8 mouse cellular contexts compared by ENCODE assay signal in the genomic region with DNA sequence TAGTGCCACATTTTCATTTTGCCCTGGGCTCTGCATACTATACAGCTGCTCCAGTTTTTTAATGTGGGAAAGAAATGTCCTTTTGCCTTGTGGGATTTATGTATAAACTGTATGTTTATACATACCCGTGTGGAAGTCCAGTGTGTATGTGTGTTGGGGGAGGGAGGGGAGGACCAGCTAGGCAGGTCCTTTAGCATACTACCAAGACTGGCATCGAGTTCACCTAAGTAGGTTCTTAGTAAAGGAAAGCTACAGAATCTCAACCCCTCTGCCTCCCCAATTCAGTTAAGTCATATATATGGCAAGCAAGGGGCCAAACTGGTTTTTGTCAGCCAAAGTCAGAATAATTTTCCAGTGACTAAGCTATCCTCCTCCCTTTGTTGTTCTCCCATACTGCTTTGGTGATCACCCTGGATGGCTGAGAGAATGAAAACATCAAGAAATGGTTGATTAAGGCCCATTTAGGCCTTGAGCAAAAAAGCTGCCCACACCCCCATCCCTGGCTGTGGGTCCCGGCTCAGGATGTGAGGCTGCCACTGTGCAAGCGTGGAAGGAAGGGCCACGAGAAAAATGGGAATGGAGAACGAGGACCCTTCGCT. TPM values are rescaled to one million over a fixed set of nuclear protein-coding genes. Genes with fewer than 3 reads are reported as not detected.
DNase-seq lines count a peak whose midpoint lies in the region; ATAC-seq lines count a peak whose summit lies in the region.

No protein-coding gene starts in this region.

- ATAC-seq in heart, embryonic 16.5 days (replicated peaks; ENCODE audit: extremely low read depth, insufficient read depth, low FRiP score): peak; percentile 4; the same call in 1 of the 2 replicates
- ATAC-seq in hematopoietic stem cell, adult 5-6 weeks (replicated peaks in 1 of 2; ENCODE audit: insufficient read depth in 1 of 2, low FRiP score in 2 of 2, low TSS enrichment in 1 of 2, low read depth in 1 of 2, poor library complexity in 2 of 2, severe bottlenecking in 2 of 2): peak; percentile 3 to 4; a peak in 1 of 4 replicates
- peak; percentile 49 for ATAC-seq in midbrain, embryonic 11.5 days (ENCODE audit: low FRiP score)

- no peaks in the 10 kb centered on the region for H3K27me3 ChIP-seq in heart, embryonic 16.5 days (ENCODE audit: control insufficient read depth, insufficient read depth, low read length)
- no peaks in the 10 kb centered on the region for H3K27me3 ChIP-seq in midbrain, embryonic 11.5 days (ENCODE audit: control insufficient read depth, insufficient read depth, low read length)

- H3K4me1 ChIP-seq in heart, embryonic 16.5 days (ENCODE audit: control insufficient read depth, insufficient read depth, low read length): peaks cover 5% of the 10 kb centered on the region
- H3K4me1 ChIP-seq in midbrain, embryonic 11.5 days (ENCODE audit: control insufficient read depth, insufficient read depth, low read length): peaks cover 4% of the 10 kb centered on the region; the same call in 1 of the 2 replicates

- H3K27ac ChIP-seq in heart, embryonic 16.5 days (ENCODE audit: low read length): peak overlapping the region; percentile 88
- 0 out of 2 replicates have a peak overlapping the region, but pooled peaks have one; percentile 35 for H3K27ac ChIP-seq in midbrain, embryonic 11.5 days (ENCODE audit: low read depth, low read length)

- no peak for DNase-seq in heart, postnatal 25 days (ENCODE audit: low spot score)
- DNase-seq in MEL-GATA-1-ER (ENCODE audit: extremely low read depth, low read depth): peak; percentile 16
- DNase-seq in midbrain, embryonic 11.5 days (ENCODE audit: low spot score, missing footprints): no peak
- DNase-seq in urinary bladder, postnatal 25 days (ENCODE audit: low spot score): no peak
- DNase-seq in cerebellum, postnatal 14 days: no peak
- no peak for DNase-seq in spleen, postnatal 10 days (ENCODE audit: low spot score in 2 of 2)

- H3K4me2 ChIP-seq in heart, embryonic 16.5 days (ENCODE audit: low read depth, low read length): peak overlapping the region; percentile 92
- H3K4me2 ChIP-seq in midbrain, embryonic 11.5 days: peak overlapping the region; percentile 62

- peak overlapping the region; percentile 57 for H3K4me3 ChIP-seq in heart, embryonic 16.5 days (ENCODE audit: low read length)
- H3K4me3 ChIP-seq in midbrain, embryonic 11.5 days (ENCODE audit: low read depth, low read length): peak overlapping the region; percentile 29; the same call in 1 of the 2 replicates

- H3K9ac ChIP-seq in heart, embryonic 16.5 days (ENCODE audit: low read length): peak overlapping the region; percentile 82
- peak overlapping the region; percentile 69 for H3K9ac ChIP-seq in midbrain, embryonic 11.5 days (ENCODE audit: low read length)

- no peaks in the 10 kb centered on the region for H3K36me3 ChIP-seq in heart, embryonic 16.5 days (ENCODE audit: control insufficient read depth, insufficient read depth)
- no peaks in the 10 kb centered on the region for H3K36me3 ChIP-seq in midbrain, embryonic 11.5 days (ENCODE audit: control insufficient read depth, insufficient read depth, low read length)

- H3K9me3 ChIP-seq in heart, embryonic 16.5 days (replicated peaks; ENCODE audit: control insufficient read depth, low read length): no peaks in the 10 kb centered on the region
- no peaks in the 10 kb centered on the region for H3K9me3 ChIP-seq in midbrain, embryonic 11.5 days (ENCODE audit: control insufficient read depth, low read length)

- 20% methylated on average over 7 of the region's 7 CpGs for WGBS in heart, embryonic 16.5 days
- 26% methylated on average over 7 of the region's 7 CpGs for WGBS in midbrain, embryonic 11.5 days

- intact Hi-C loops in heart, postnatal 25 days (cut with DNase I): no loop called here

RNA-seq across cellular contexts. Expression of gene Stat1, which starts 6.1 kb away (rescaled TPM):
- 36.5 and 50.3 TPM in 2 replicates for polyA plus RNA-seq in heart, embryonic 16.5 days (2015; fragmentation: Nextera tagmentation; extraction: Ambion mirVana)
- 10 to 100 TPM; 24.7 to 26.8 TPM for total RNA-seq in heart, postnatal 25 days (2021)
- total RNA-seq in hematopoietic stem cell, adult 5-6 weeks (2017): 112 and 123 TPM in 2 replicates
- 15.0 and 16.3 TPM in 2 replicates for polyA plus RNA-seq in midbrain, embryonic 11.5 days (2014; fragmentation: Nextera tagmentation; extraction: Ambion mirVana)
